Mouse (Mus musculus): Measurements from ENCODE around the gene Cfap300. TPM values are rescaled to one million over a fixed set of nuclear protein-coding genes. Genes with fewer than 3 reads are reported as not detected.

Gene Cfap300
- total RNA-seq (2014; fragmentation: Nextera tagmentation), result 3.6 and 7.4 TPM in 2 replicates
- 1.6 and 2.1 TPM in 2 replicates for total RNA-seq (2017)
- 3.6 and 5.3 TPM in 2 replicates for polyA plus RNA-seq (2012)

GRCm38 (mm10) chr9:8042338-8043043 is at the start of gene Cfap300:
Gene Cfap300 (minus strand): TSS chr9:8042823.
- peak; percentile 95 for ATAC-seq (ENCODE audit: extremely low read depth, insufficient number of reproducible peaks, low FRiP score, poor library complexity, severe bottlenecking)
- no peaks in the 10 kb centered on the region; the same call in 1 of the 2 replicates for H3K27me3 ChIP-seq (ENCODE audit: insufficient read depth, low read length)
- H3K4me3 ChIP-seq (ENCODE audit: low read depth, low read length), result peak within 1 kb of the TSS; percentile 86
- peak; percentile 82 for DNase-seq (ENCODE audit: low spot score)
- H3K36me3 ChIP-seq (replicated peaks), result no peaks in the 10 kb centered on the region
- no peaks in the 10 kb centered on the region for H3K9me3 ChIP-seq (replicated peaks)
- TF ChIP-seq GATA2 (IDR thresholded peaks at IDR 0.05; ENCODE audit: borderline replicate concordance, low read depth, low read length) (no peak), POLR2AphosphoS5 (IDR thresholded peaks at IDR 0.05; ENCODE audit: insufficient replicate concordance, low read depth, low read length) (no peak), CTCF (IDR thresholded peaks at IDR 0.05; ENCODE audit: low read depth, low read length) (no peak), TAL1 (conservative IDR thresholded peaks at IDR 0.05; ENCODE audit: low read depth, low read length) (no peak), GATA1 (IDR thresholded peaks at IDR 0.05; ENCODE audit: borderline replicate concordance, low read length) (no peak)
- H3K4me1 ChIP-seq (ENCODE audit: insufficient read depth, low read depth, low read length), result peaks cover 21% of the 10 kb centered on the region

GRCm38 (mm10) chr9:8078882-8079281 is 36.3 kb upstream of the Cfap300 start:
- H3K4me3 ChIP-seq (ENCODE audit: low read depth, low read length), result no peak overlapping the region
- ATAC-seq (ENCODE audit: extremely low read depth, insufficient number of reproducible peaks, low FRiP score, poor library complexity, severe bottlenecking) (no peak), DNase-seq (ENCODE audit: low spot score) (no peak)
- no peaks in the 10 kb centered on the region for H3K36me3 ChIP-seq (replicated peaks)
- no peaks in the 10 kb centered on the region for H3K27me3 ChIP-seq (ENCODE audit: insufficient read depth, low read length)
- H3K4me1 ChIP-seq (ENCODE audit: insufficient read depth, low read depth, low read length), result no peaks in the 10 kb centered on the region
- H3K9me3 ChIP-seq (replicated peaks), result no peaks in the 10 kb centered on the region
- TF ChIP-seq CTCF (IDR thresholded peaks at IDR 0.05; ENCODE audit: low read depth, low read length), result no peak
- no peak for TF ChIP-seq POLR2AphosphoS5 (IDR thresholded peaks at IDR 0.05; ENCODE audit: insufficient replicate concordance, low read depth, low read length)
- no peak for TF ChIP-seq TAL1 (conservative IDR thresholded peaks at IDR 0.05; ENCODE audit: low read depth, low read length)
- no peak for TF ChIP-seq GATA1 (IDR thresholded peaks at IDR 0.05; ENCODE audit: borderline replicate concordance, low read length)
- TF ChIP-seq GATA2 (IDR thresholded peaks at IDR 0.05; ENCODE audit: borderline replicate concordance, low read depth, low read length), result no peak

GRCm38 (mm10) chr9:8074345-8074744 is 31.7 kb upstream of the Cfap300 start:
- Histone ChIP-seq H3K36me3 (replicated peaks) (no peaks in the 10 kb centered on the region), H3K4me1 (ENCODE audit: insufficient read depth, low read depth, low read length) (no peaks in the 10 kb centered on the region), H3K27me3 (ENCODE audit: insufficient read depth, low read length) (no peaks in the 10 kb centered on the region), H3K4me3 (ENCODE audit: low read depth, low read length) (no peak overlapping the region), H3K9me3 (replicated peaks) (no peaks in the 10 kb centered on the region)
- no peak for DNase-seq (ENCODE audit: low spot score)
- no peak for TF ChIP-seq POLR2AphosphoS5 (IDR thresholded peaks at IDR 0.05; ENCODE audit: insufficient replicate concordance, low read depth, low read length)
- no peak for TF ChIP-seq GATA1 (IDR thresholded peaks at IDR 0.05; ENCODE audit: borderline replicate concordance, low read length)
- TF ChIP-seq TAL1 (conservative IDR thresholded peaks at IDR 0.05; ENCODE audit: low read depth, low read length), result no peak
- no peak for TF ChIP-seq CTCF (IDR thresholded peaks at IDR 0.05; ENCODE audit: low read depth, low read length)
- TF ChIP-seq GATA2 (IDR thresholded peaks at IDR 0.05; ENCODE audit: borderline replicate concordance, low read depth, low read length), result no peak
- no peak for ATAC-seq (ENCODE audit: extremely low read depth, insufficient number of reproducible peaks, low FRiP score, poor library complexity, severe bottlenecking)

DNA sequence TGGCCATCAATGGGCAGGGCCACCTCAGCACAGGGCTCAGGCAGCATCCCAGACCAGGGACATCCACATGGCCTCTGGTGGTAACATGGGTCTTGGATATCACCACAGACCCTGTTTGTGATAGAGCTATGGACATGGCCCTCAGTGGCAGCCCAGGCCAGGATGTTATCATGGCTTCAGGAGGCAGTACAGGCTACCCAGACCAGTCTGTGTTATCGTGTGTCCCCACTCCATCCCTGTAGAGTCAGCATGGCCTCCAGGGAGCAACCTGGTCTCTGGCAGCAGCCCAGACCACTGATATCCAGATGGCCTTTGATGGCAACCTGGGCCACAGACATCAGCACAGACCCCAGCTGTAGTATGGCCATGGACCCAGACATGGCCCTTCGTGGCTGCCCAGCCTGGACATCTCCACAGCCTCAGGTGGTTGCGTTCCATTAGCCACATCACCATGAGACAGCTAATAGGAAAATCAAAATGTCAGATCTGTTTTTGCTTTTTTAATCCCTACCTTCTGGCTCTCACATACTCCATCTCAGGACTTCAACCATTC is 30.7 kb upstream of the Cfap300 start:
- no peak overlapping the region for H3K4me3 ChIP-seq (ENCODE audit: low read depth, low read length)
- no peaks in the 10 kb centered on the region for H3K4me1 ChIP-seq (ENCODE audit: insufficient read depth, low read depth, low read length)
- no peaks in the 10 kb centered on the region for H3K9me3 ChIP-seq (replicated peaks)
- no peaks in the 10 kb centered on the region for H3K36me3 ChIP-seq (replicated peaks)
- ATAC-seq (ENCODE audit: extremely low read depth, insufficient number of reproducible peaks, low FRiP score, poor library complexity, severe bottlenecking) (no peak), DNase-seq (ENCODE audit: low spot score) (no peak)
- H3K27me3 ChIP-seq (ENCODE audit: insufficient read depth, low read length), result no peaks in the 10 kb centered on the region
- TF ChIP-seq CTCF (IDR thresholded peaks at IDR 0.05; ENCODE audit: low read depth, low read length) (no peak), POLR2AphosphoS5 (IDR thresholded peaks at IDR 0.05; ENCODE audit: insufficient replicate concordance, low read depth, low read length) (no peak), GATA1 (IDR thresholded peaks at IDR 0.05; ENCODE audit: borderline replicate concordance, low read length) (no peak), TAL1 (conservative IDR thresholded peaks at IDR 0.05; ENCODE audit: low read depth, low read length) (no peak), GATA2 (IDR thresholded peaks at IDR 0.05; ENCODE audit: borderline replicate concordance, low read depth, low read length) (no peak)

- DNase-seq (ENCODE audit: low spot score) (no peak), ATAC-seq (ENCODE audit: extremely low read depth, insufficient number of reproducible peaks, low FRiP score, poor library complexity, severe bottlenecking) (no peak)
- Histone ChIP-seq H3K27me3 (ENCODE audit: insufficient read depth, low read length) (peaks cover 8% of the 10 kb centered on the region), H3K36me3 (replicated peaks) (no peaks in the 10 kb centered on the region), H3K9me3 (replicated peaks) (no peaks in the 10 kb centered on the region), H3K4me3 (ENCODE audit: low read depth, low read length) (no peak overlapping the region), H3K4me1 (ENCODE audit: insufficient read depth, low read depth, low read length) (no peaks in the 10 kb centered on the region)
- TF ChIP-seq TAL1 (conservative IDR thresholded peaks at IDR 0.05; ENCODE audit: low read depth, low read length) (no peak), GATA1 (IDR thresholded peaks at IDR 0.05; ENCODE audit: borderline replicate concordance, low read length) (no peak), POLR2AphosphoS5 (IDR thresholded peaks at IDR 0.05; ENCODE audit: insufficient replicate concordance, low read depth, low read length) (no peak), GATA2 (IDR thresholded peaks at IDR 0.05; ENCODE audit: borderline replicate concordance, low read depth, low read length) (no peak), CTCF (IDR thresholded peaks at IDR 0.05; ENCODE audit: low read depth, low read length) (no peak)
Observed at GRCm38 (mm10) chr9:8059636-8060035, 17.0 kb upstream of the Cfap300 start.

DNA sequence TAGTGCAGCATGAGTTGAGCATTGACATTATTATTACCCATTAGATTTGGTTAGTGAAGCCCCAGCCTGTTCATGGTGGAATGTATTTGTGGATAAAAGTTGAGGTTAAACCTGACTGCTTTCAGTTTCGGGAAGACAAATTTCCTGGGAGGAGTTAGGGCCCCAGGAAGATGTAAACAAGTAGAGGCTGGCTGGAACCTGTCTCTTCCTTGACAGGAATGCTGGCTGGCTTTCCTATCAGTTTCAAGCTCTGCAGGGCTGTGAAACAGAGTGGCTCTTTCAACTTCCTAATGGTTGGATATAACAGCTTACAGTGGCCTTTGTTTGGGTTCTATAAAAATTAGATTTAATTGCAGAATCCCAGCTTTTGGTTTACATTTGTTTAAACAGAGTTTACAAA is 12.2 kb upstream of the Cfap300 start:
- no peak for ATAC-seq (ENCODE audit: extremely low read depth, insufficient number of reproducible peaks, low FRiP score, poor library complexity, severe bottlenecking)
- no peak overlapping the region for H3K4me3 ChIP-seq (ENCODE audit: low read depth, low read length)
- no peaks in the 10 kb centered on the region for H3K4me1 ChIP-seq (ENCODE audit: insufficient read depth, low read depth, low read length)
- no peaks in the 10 kb centered on the region for H3K36me3 ChIP-seq (replicated peaks)
- no peaks in the 10 kb centered on the region for H3K9me3 ChIP-seq (replicated peaks)
- H3K27me3 ChIP-seq (ENCODE audit: insufficient read depth, low read length), result peaks cover 4% of the 10 kb centered on the region; the same call in 1 of the 2 replicates
- TF ChIP-seq POLR2AphosphoS5 (IDR thresholded peaks at IDR 0.05; ENCODE audit: insufficient replicate concordance, low read depth, low read length) (no peak), CTCF (IDR thresholded peaks at IDR 0.05; ENCODE audit: low read depth, low read length) (no peak), GATA1 (IDR thresholded peaks at IDR 0.05; ENCODE audit: borderline replicate concordance, low read length) (no peak), TAL1 (conservative IDR thresholded peaks at IDR 0.05; ENCODE audit: low read depth, low read length) (no peak), GATA2 (IDR thresholded peaks at IDR 0.05; ENCODE audit: borderline replicate concordance, low read depth, low read length) (no peak)
- no peak for DNase-seq (ENCODE audit: low spot score)
